Mouse (Mus musculus): Measurements from ENCODE around the gene Zfyve28.

- TF ChIP-seq CTCF (IDR thresholded peaks at IDR 0.05; ENCODE audit: low read depth, low read length) (no peak), POLR2A (IDR thresholded peaks at IDR 0.05; ENCODE audit: insufficient read depth, low read length) (no peak)
Observed at GRCm38 (mm10) chr5:34269197-34269920, 18.9 kb downstream of the Zfyve28 start.
